Mouse (Mus musculus): ENCODE data around the gene Wdr74. TPM values are rescaled to one million over a fixed set of nuclear protein-coding genes. Genes with fewer than 3 reads are reported as not detected.
A peak's percentile ranks its signal among the peaks of the same experiment; 100 is the strongest.
"Not testable (repeated sequence)": the region's sequence is repeated elsewhere in the genome, so short reads cannot be mapped to it uniquely, and the experiment has no call there.

The Wdr74 gene
- total RNA-seq, 2 experiments from 2014 or later = 19.1 to 20.1 TPM

- intact Hi-C loops (cut with DNase I) = loop anchor here (5.0 kb wide), 1 partner anchor 102 kb away; the partner anchor contains the start of gene Ttc9c
- peak in 1 of 2 experiments; percentile 46 for DNase-seq
These were observed 20.8 kb upstream of the Wdr74 start for GRCm38 (mm10) chr19:8714653-8715481.

- intact Hi-C loops (cut with DNase I) = loop anchor here (5.0 kb wide), 1 partner anchor 101 kb away; the partner anchor contains the start of gene Ttc9c
- no peak for DNase-seq
These were observed 19.5 kb upstream of the Wdr74 start for GRCm38 (mm10) chr19:8715868-8716766.

- intact Hi-C loops (cut with DNase I) = loop anchor here (5.0 kb wide), 1 partner anchor 100 kb away; the partner anchor contains the start of gene Ttc9c
- no peak for DNase-seq
These were observed 18.7 kb upstream of the Wdr74 start for GRCm38 (mm10) chr19:8716767-8717475.

GRCm38 (mm10) chr19:8718357-8718756 lies 17.3 kb upstream of the Wdr74 start:
- intact Hi-C loops (cut with DNase I) = loop anchor here (5.0 kb wide), 1 partner anchor 99 kb away; the partner anchor contains the start of gene Ttc9c
- DNase-seq = peak; percentile 70 to 78

- DNase-seq = not testable (repeated sequence)
- intact Hi-C loops (cut with DNase I) = loop anchor here (5.0 kb wide), 1 partner anchor 98 kb away; the partner anchor contains the start of gene Ttc9c
These were observed 16.6 kb upstream of the Wdr74 start for GRCm38 (mm10) chr19:8719037-8719436.

GRCm38 (mm10) chr19:8721378-8721777 lies 14.2 kb upstream of the Wdr74 start:
- intact Hi-C loops (cut with DNase I) = loop anchor here (10.0 kb wide), 1 partner anchor 383 kb away; no protein-coding TSS in a partner anchor
- no peak for DNase-seq

- DNase-seq = no peak
- intact Hi-C loops (cut with DNase I) = loop anchor here (10.0 kb wide), 1 partner anchor 383 kb away; no protein-coding TSS in a partner anchor
These were observed 13.6 kb upstream of the Wdr74 start for GRCm38 (mm10) chr19:8722021-8722420.

- intact Hi-C loops (cut with DNase I) = loop anchor here (10.0 kb wide), 1 partner anchor 382 kb away; no protein-coding TSS in a partner anchor
- DNase-seq = no peak
These were observed 13.1 kb upstream of the Wdr74 start for GRCm38 (mm10) chr19:8722559-8722906.

- DNase-seq = peak; percentile 93 to 94
- intact Hi-C loops (cut with DNase I) = loop anchor here (10.0 kb wide), 1 partner anchor 382 kb away; no protein-coding TSS in a partner anchor
These were observed 12.6 kb upstream of the Wdr74 start, which contains the start of gene Slc3a2 for GRCm38 (mm10) chr19:8722907-8723573. TSS of gene Slc3a2 (minus strand) at chr19:8723369.

GRCm38 (mm10) chr19:8723574-8724346 lies 11.9 kb upstream of the Wdr74 start:
- no peak for DNase-seq
- intact Hi-C loops (cut with DNase I) = loop anchor here (10.0 kb wide), 1 partner anchor 381 kb away; no protein-coding TSS in a partner anchor

- no peak for DNase-seq
- intact Hi-C loops (cut with DNase I) = loop anchor here (10.0 kb wide), 1 partner anchor 380 kb away; no protein-coding TSS in a partner anchor
These were observed 11.2 kb upstream of the Wdr74 start for GRCm38 (mm10) chr19:8724392-8724791.

- intact Hi-C loops (cut with DNase I) = loop anchor here (10.0 kb wide), 1 partner anchor 380 kb away; no protein-coding TSS in a partner anchor
- DNase-seq = no peak
These were observed 10.5 kb upstream of the Wdr74 start for GRCm38 (mm10) chr19:8725081-8725613.

GRCm38 (mm10) chr19:8726609-8727390 lies 8.8 kb upstream of the Wdr74 start:
- DNase-seq = no peak
- intact Hi-C loops (cut with DNase I) = loop anchor here (10.0 kb wide), 1 partner anchor 378 kb away; no protein-coding TSS in a partner anchor

GRCm38 (mm10) chr19:8727495-8728114 lies 8.0 kb upstream of the Wdr74 start:
- intact Hi-C loops (cut with DNase I) = loop anchor here (10.0 kb wide), 1 partner anchor 377 kb away; no protein-coding TSS in a partner anchor
- no peak for DNase-seq

GRCm38 (mm10) chr19:8728335-8729099 lies 7.1 kb upstream of the Wdr74 start:
- intact Hi-C loops (cut with DNase I) = loop anchor here (10.0 kb wide), 1 partner anchor 376 kb away; no protein-coding TSS in a partner anchor
- DNase-seq = not testable (repeated sequence)

- intact Hi-C loops (cut with DNase I) = no loop called here
- DNase-seq = no peak
These were observed 1.3 kb upstream of the Wdr74 start for GRCm38 (mm10) chr19:8734334-8734733.
